8 mouse cellular contexts compared by ENCODE assay signal in the genomic region with DNA sequence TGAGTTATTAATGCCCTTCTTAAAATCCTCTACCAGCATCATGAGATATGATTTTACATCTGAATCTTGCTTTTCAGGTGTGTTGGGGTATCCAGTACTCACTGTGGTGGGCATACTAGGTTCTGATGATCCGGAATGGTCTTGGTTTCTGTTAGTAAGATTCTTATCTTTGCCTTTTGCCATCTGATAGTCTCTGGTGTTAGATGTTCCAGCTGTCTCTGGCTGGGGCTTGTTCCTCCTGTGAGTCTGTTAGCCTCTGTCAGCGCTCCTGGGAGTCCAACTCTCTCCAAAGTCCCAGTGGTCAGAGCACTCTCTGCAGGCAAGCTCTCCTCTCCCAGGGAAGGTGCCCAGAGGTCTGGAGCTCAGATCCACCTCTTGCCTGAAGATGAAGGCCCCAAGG.
DNase-seq lines count a peak whose midpoint lies in the region; TF ChIP-seq lines count a peak whose summit lies in the region.
"Not testable (repeated sequence)": the region's sequence is repeated elsewhere in the genome, so short reads cannot be mapped to it uniquely, and the experiment has no call there.

No protein-coding gene starts in this region.

- not testable (repeated sequence) for TF ChIP-seq CTCF in gastrocnemius, adult 2 months (IDR thresholded peaks at IDR 0.05)

- not testable (repeated sequence) for H3K4me3 ChIP-seq in gastrocnemius, adult 2 months

- intact Hi-C loops in gastrocnemius, adult 2 months (cut with DNase I); heart, postnatal 10 days (cut with DNase I); left cerebral cortex, postnatal 4 days (cut with DNase I): not testable (repeated sequence)

- peak; percentile 8 for DNase-seq in cerebellum, adult 11-12 months
- peak; percentile 22 for DNase-seq in gastrocnemius, adult 2 months
- DNase-seq in heart, postnatal 10 days = peak; percentile 19 to 20
- peak; percentile 12 to 53 for DNase-seq in kidney, postnatal 25 days
- DNase-seq in left cerebral cortex, postnatal 4 days = peak; percentile 2
- peak; percentile 5 for DNase-seq in ovary, postnatal 14 days (ENCODE audit: low spot score)
- DNase-seq in thymus, adult 18-20 months = peak; percentile 7 to 29
- peak; percentile 20 to 32 for DNase-seq in urinary bladder, postnatal 36 days (ENCODE audit: low spot score in 2 of 2)

- H3K27ac ChIP-seq in gastrocnemius, adult 2 months = not testable (repeated sequence)
